Mouse (Mus musculus) neural tube, embryonic 13.5 days (tissue): Measurements from ENCODE around the gene Etnk2. TPM values are rescaled to one million over a fixed set of nuclear protein-coding genes. Genes with fewer than 3 reads are reported as not detected.

Experiments
- ATAC-seq: fragments of 200-750 bp; cut with Nextera tagmentation; 2 replicates; pipeline ENCODE4 v1.8.0; 2017; ENCODE audit warnings: low read depth, mild to moderate bottlenecking, moderate TSS enrichment, moderate library complexity
- H3K27ac ChIP-seq: fragments of 300-500 bp; sonication (generic); replicated peaks from 2 replicates; pipeline ENCODE4 v1.5.1; 2015; ENCODE audit warnings: moderate library complexity, mild to moderate bottlenecking, inconsistent platforms
- H3K27me3 ChIP-seq: fragments of 300-500 bp; sonication (generic); 2 replicates; pipeline ENCODE4 v1.6.1; 2015; ENCODE audit warnings: mild to moderate bottlenecking, inconsistent platforms
- H3K36me3 ChIP-seq: fragments of 300-500 bp; sonication (generic); 2 replicates; pipeline ENCODE4 v1.6.1; 2015; ENCODE audit warnings: mild to moderate bottlenecking, inconsistent platforms
- H3K4me1 ChIP-seq: fragments of 300-500 bp; sonication (generic); replicated peaks from 2 replicates; pipeline ENCODE4 v1.6.1; 2015; ENCODE audit warnings: inconsistent platforms
- H3K4me2 ChIP-seq: fragments of 300-500 bp; sonication (generic); 2 replicates; pipeline ENCODE4 v1.6.1; 2015; ENCODE audit warnings: inconsistent platforms, mild to moderate bottlenecking, moderate library complexity
- H3K4me3 ChIP-seq: fragments of 300-500 bp; sonication (generic); 2 replicates; pipeline ENCODE4 v1.5.1; 2015; ENCODE audit warnings: mild to moderate bottlenecking, inconsistent platforms
- H3K9ac ChIP-seq: fragments of 300-500 bp; sonication (generic); 2 replicates; pipeline ENCODE4 v1.6.1; 2015; ENCODE audit warnings: moderate library complexity, mild to moderate bottlenecking, inconsistent platforms
- H3K9me3 ChIP-seq: fragments of 300-500 bp; sonication (generic); 2 replicates; pipeline ENCODE4 v1.6.1; 2016; ENCODE audit warnings: inconsistent platforms
- WGBS: fragments of 180-500 bp; shearing (Covaris S2); methylation state at CpG from one replicate; pipeline ENCODE4 v1.1.7; 2015; 5-methylcytosine and 5-hydroxymethylcytosine counted together
- polyA plus RNA-seq: library from polyadenylated mRNA; unstranded; fragments of >200 nt; fragmentation: Nextera tagmentation; extraction: Ambion mirVana; gene quantifications from 2 replicates; pipeline ENCODE4 v1.2.1, GENCODE M21; 2015

Etnk2 gene
- polyA plus RNA-seq, 1 experiment from 2014 or later = 10.2 TPM

DNA sequence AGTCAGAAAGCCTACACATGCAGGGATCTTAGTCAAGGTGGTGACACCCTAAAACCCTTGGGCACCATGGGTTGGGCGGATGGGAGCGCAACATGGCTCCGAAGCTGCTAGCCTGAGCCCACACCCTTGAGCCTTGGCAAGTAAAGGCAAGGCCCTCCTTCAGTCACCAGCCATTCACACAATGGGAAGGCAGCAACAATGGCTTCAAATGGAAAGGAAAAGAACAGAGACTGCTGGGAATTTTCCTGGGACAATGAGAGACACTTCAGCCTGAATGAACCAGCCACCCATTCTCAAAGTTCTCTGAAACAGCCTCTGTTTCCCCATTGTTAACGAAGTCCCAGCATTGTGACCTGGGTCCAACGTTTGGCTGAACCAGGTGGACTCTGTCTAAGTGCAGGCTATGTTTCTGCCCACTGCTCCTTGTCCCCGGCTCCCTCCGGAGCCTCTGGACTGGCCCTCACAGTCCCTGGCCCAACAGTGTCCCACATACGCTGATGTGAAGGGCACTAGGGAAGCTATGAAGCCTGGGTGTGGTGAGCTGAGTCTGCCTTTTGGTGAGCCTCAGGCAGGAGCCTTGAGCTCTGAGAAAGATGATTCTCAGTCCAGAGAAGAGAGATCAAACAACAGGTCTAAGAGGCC lies 48.3 kb downstream of the Etnk2 start:
- no peak overlapping the region for H3K4me2 ChIP-seq
- no peaks in the 10 kb centered on the region for H3K27me3 ChIP-seq
- no peak for ATAC-seq
- H3K4me3 ChIP-seq = no peak overlapping the region
- H3K4me1 ChIP-seq = peaks cover 62% of the 10 kb centered on the region
- no peak overlapping the region for H3K27ac ChIP-seq
- no peaks in the 10 kb centered on the region for H3K36me3 ChIP-seq
- WGBS = 42% methylated on average over 8 of the region's 8 CpGs
- H3K9ac ChIP-seq = no peak overlapping the region
- H3K9me3 ChIP-seq = no peaks in the 10 kb centered on the region

DNA sequence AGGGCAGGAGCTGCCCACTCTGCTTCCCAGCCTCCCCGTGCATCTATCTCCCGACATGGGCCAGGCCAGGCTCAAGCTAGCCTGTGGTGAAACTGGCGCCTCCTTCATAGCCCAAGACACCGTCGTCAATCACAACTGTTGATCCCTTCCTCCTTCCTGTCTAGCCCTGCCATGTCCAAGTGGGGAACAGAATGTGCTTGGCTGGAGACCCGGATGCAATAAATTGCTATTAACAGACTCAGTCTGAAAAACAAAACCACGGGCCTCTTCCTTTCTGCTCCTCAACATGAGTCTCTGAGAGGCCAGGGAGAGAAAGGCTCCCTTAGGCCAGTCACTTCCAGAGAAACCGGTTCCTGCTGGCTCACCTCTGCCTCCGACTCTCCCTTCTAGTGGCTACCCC lies 49.6 kb downstream of the Etnk2 start:
- H3K27ac ChIP-seq = no peak overlapping the region
- H3K27me3 ChIP-seq = no peaks in the 10 kb centered on the region
- H3K4me1 ChIP-seq = peaks cover 73% of the 10 kb centered on the region
- ATAC-seq = no peak
- no peak overlapping the region for H3K4me2 ChIP-seq
- no peaks in the 10 kb centered on the region for H3K9me3 ChIP-seq
- H3K4me3 ChIP-seq = no peak overlapping the region
- no peaks in the 10 kb centered on the region for H3K36me3 ChIP-seq
- no peak overlapping the region for H3K9ac ChIP-seq
- 61% methylated on average over 9 of the region's 9 CpGs for WGBS

DNA sequence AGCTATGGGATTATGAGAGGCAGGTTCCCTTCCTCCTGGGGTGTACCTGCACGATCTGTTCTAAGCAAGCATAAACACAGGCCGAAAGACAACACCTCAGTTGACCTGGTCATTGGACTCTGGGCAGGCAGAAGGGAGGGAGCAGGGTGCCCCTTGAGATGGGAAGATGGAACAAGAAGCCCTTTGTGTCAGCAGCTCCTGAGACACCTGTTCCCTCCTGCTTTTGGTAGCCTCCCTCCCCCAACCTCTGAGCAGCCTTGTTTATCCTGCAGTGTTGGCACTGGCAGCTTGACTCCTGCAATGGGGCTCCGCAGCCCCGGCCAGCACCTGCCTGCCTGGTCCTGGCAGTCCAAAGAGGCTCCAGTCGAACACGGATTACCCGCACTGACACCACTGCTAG lies 51.7 kb downstream of the Etnk2 start:
- Histone ChIP-seq H3K4me3 (no peak overlapping the region), H3K9ac (no peak overlapping the region), H3K9me3 (no peaks in the 10 kb centered on the region), H3K4me1 (peaks cover 70% of the 10 kb centered on the region), H3K27ac (no peak overlapping the region), H3K4me2 (no peak overlapping the region), H3K27me3 (no peaks in the 10 kb centered on the region), H3K36me3 (no peaks in the 10 kb centered on the region)
- no peak for ATAC-seq
- WGBS = 64% methylated on average over 7 of the region's 7 CpGs

DNA sequence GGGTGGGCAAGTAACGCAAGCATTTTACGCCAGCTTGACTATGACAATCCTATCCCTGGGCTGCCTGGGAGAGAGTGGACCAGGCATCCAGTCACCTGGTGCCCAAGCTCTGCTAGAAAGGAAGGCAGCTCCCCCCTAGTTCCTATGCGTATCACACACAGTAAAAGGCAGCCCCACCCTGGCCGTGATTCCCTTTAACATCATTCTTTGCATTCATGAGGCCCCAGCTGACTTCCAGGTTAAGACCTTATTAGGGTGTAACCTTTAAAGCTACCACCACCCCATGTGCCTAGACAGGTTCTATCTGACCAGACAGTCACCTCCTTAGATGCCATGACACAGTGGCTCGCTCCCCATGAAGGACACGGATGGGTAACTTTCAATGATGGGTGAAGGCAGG lies 52.1 kb downstream of the Etnk2 start:
- Histone ChIP-seq H3K36me3 (no peaks in the 10 kb centered on the region), H3K9me3 (no peaks in the 10 kb centered on the region), H3K27me3 (no peaks in the 10 kb centered on the region), H3K4me2 (no peak overlapping the region), H3K9ac (no peak overlapping the region), H3K27ac (no peak overlapping the region), H3K4me1 (peaks cover 70% of the 10 kb centered on the region), H3K4me3 (no peak overlapping the region)
- ATAC-seq = no peak
- 71% methylated on average over 6 of the region's 6 CpGs for WGBS

- Histone ChIP-seq H3K4me3 (no peak overlapping the region), H3K36me3 (no peaks in the 10 kb centered on the region), H3K9ac (no peak overlapping the region), H3K27me3 (no peaks in the 10 kb centered on the region), H3K4me1 (peaks cover 80% of the 10 kb centered on the region), H3K4me2 (no peak overlapping the region), H3K9me3 (no peaks in the 10 kb centered on the region), H3K27ac (no peak overlapping the region)
- no peak for ATAC-seq
- 93% methylated on average over 7 of the region's 7 CpGs for whole genome bisulfite sequencing
Observed at GRCm38 (mm10) chr1:133416472-133416871, 53.1 kb downstream of the Etnk2 start.

DNA sequence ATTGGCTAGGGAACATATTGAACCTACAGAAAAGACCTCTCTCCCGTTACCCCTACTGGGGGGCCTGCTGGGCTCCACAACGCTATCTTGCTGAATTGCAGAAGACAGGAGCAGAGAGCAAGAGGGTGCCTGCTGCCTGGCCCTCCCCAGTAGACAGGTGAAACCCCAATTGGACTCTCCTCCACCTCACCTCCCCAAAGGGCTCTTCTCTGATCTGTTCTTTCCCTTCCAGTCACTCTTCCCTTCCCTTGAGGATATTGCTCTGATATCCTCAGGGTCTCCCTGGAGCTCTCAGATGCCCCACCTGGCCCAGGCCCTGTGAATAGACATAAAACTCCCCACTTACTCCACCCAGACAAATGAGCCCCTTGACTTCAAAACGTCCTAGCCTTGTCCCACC lies 53.7 kb downstream of the Etnk2 start:
- 71% methylated on average over 3 of the region's 3 CpGs for WGBS
- Histone ChIP-seq H3K36me3 (no peaks in the 10 kb centered on the region), H3K27ac (no peak overlapping the region), H3K9me3 (no peaks in the 10 kb centered on the region), H3K4me2 (no peak overlapping the region), H3K4me3 (no peak overlapping the region), H3K4me1 (peaks cover 83% of the 10 kb centered on the region), H3K9ac (0 out of 2 replicates have a peak overlapping the region, but pooled peaks have one; percentile 34), H3K27me3 (no peaks in the 10 kb centered on the region)
- no peak for ATAC-seq

DNA sequence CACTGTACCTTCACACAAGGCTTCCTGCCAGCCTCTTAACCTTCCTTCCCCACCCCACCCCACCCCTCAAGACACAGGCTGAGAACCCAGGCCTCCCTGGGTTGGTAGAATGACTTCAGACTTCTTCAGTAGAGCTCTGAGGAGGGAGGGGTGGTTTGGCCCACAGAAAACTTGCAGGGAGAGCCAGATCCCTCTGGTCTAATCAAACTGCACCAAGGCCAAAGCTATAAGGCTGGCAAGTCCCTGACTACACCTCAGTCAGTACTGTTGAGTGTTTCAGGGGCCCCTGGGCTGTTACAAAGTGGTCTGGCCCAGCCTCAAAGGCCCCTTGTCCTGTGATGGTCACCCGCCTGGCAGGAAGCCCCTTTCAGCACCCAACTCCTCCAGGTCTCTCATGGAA lies 54.2 kb downstream of the Etnk2 start:
- Histone ChIP-seq H3K9me3 (no peaks in the 10 kb centered on the region), H3K27ac (no peak overlapping the region), H3K4me3 (no peak overlapping the region), H3K4me2 (peak overlapping the region; percentile 60), H3K36me3 (no peaks in the 10 kb centered on the region), H3K27me3 (no peaks in the 10 kb centered on the region), H3K9ac (peak overlapping the region; percentile 70; the same call in 1 of the 2 replicates), H3K4me1 (peaks cover 85% of the 10 kb centered on the region)
- no peak for ATAC-seq
- WGBS = 61% methylated on average over 1 of the region's 1 CpGs

DNA sequence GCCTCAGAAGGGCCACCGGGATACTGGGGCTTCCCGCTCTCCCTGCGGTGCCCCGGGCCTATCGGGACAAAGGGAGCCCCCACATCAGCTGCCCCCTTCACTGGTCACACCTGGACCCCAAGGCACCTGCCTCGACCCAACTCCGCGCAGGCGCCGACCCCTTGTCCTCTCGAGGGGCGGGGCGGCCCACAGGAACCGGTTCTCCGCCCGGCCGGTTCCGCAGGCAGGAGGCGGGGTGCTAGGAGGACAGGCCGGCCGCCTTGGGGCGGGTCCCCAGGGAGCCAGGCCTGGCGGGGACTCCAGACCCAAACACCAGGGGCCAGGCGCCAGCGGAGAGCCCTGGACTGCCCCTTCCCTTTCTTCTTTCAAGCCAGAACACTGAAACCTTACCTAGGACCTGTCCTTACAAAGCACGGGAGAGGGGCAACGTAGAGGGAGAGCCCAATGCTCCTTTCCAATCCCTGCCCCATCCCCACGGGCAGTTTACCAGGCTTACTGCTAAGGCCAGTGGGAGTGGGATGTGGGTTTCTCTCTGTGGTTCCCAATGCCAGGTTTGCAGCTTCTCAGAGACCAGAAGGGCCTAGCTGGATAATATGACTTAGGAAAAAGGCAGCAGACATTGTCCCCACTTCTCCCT lies 54.9 kb downstream of the Etnk2 start:
- no peaks in the 10 kb centered on the region for H3K36me3 ChIP-seq
- peak overlapping the region; percentile 60 for H3K4me2 ChIP-seq
- H3K4me3 ChIP-seq = peak overlapping the region; percentile 30
- H3K27ac ChIP-seq = 0 out of 2 replicates have a peak overlapping the region, but pooled peaks have one; percentile 33
- no peak for ATAC-seq
- whole genome bisulfite sequencing = 12% methylated on average over 28 of the region's 28 CpGs
- H3K4me1 ChIP-seq = peaks cover 82% of the 10 kb centered on the region
- H3K9ac ChIP-seq = peak overlapping the region; percentile 70
- no peaks in the 10 kb centered on the region for H3K27me3 ChIP-seq
- no peaks in the 10 kb centered on the region for H3K9me3 ChIP-seq

GRCm38 (mm10) chr1:133419178-133419834 lies 55.9 kb downstream of the Etnk2 start:
- Histone ChIP-seq H3K36me3 (no peaks in the 10 kb centered on the region), H3K9me3 (no peaks in the 10 kb centered on the region), H3K27ac (no peak overlapping the region), H3K4me1 (peaks cover 72% of the 10 kb centered on the region), H3K4me2 (no peak overlapping the region), H3K4me3 (no peak overlapping the region), H3K9ac (no peak overlapping the region), H3K27me3 (no peaks in the 10 kb centered on the region)
- WGBS = 81% methylated on average over 3 of the region's 3 CpGs
- no peak for ATAC-seq

DNA sequence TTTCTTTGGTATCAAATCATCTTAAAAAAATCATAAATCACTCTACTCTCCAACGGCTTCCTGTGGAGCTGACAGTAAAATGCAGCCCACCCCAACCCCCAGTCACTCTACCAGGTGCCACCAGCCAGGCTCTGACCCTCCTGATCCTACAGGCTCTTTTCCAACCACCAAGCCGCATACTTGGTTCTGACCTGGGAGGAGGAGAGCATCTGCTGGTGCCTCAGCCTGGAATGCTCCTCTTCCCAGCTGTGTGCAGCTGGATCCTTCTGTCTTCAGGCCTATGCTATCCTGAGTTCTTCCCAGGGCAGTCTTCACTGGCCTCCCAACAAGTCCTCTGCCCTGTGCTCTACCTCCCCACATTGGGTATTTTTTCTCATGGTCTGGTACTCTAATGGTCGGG lies 57.1 kb downstream of the Etnk2 start:
- Histone ChIP-seq H3K9me3 (no peaks in the 10 kb centered on the region), H3K36me3 (no peaks in the 10 kb centered on the region), H3K4me1 (peaks cover 64% of the 10 kb centered on the region), H3K27ac (no peak overlapping the region), H3K4me3 (no peak overlapping the region), H3K9ac (no peak overlapping the region), H3K4me2 (peak overlapping the region; percentile 89; the same call in 1 of the 2 replicates), H3K27me3 (no peaks in the 10 kb centered on the region)
- ATAC-seq = no peak
- 36% methylated on average over 3 of the region's 3 CpGs for WGBS

DNA sequence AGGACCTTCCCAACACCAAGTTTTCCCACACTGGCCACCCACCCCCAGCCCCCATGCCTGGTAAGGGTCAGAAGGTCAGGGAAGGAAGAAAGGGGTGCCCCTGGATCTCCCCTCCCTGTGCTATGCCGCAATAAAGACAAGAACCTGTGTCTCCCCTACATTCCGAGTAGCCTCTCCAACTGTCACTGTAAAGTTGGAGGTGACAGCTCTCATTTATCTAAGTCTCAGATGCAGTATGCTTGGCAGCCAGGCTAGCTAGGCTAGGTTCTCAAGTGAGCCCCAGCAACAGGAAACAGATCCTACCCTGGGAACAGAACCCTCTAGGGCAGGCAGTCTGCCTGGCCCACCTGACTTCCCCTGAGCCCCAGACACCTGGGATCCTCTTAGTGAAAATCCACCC lies 57.7 kb downstream of the Etnk2 start:
- Histone ChIP-seq H3K9me3 (no peaks in the 10 kb centered on the region), H3K36me3 (no peaks in the 10 kb centered on the region), H3K4me1 (peaks cover 60% of the 10 kb centered on the region), H3K27ac (no peak overlapping the region), H3K9ac (0 out of 2 replicates have a peak overlapping the region, but pooled peaks have one; percentile 4), H3K27me3 (no peaks in the 10 kb centered on the region), H3K4me2 (peak overlapping the region; percentile 89), H3K4me3 (no peak overlapping the region)
- WGBS = 40% methylated on average over 2 of the region's 2 CpGs
- ATAC-seq = no peak

DNA sequence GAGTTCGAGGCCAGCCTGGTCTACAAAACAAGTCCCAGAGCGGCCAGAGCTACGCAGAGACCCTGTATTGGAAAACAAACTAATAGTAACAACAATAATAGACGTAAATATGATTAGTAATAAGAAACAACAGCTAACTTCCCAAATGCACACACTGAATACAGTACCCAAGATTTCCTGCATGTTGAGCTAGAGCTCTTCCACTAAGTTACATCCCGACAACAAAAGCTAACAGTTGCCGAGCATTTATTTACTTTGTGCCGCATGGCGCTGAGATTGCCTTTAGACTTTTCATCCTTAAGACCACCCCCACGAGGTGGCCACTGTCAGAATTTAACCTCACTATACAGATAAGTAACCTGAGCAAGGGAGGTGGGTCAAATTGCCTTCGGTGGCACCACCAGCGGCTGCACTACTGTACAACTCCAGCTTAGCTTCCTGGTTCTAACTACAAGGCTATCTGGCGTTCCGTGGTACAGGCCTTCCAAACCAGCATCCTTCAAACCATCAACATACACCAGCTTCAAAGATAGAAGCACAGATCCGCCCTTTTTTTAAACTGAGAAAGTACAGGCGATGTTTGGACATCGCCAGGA lies 58.7 kb downstream of the Etnk2 start:
- 34% methylated on average over 16 of the region's 16 CpGs for WGBS
- no peaks in the 10 kb centered on the region for H3K9me3 ChIP-seq
- peaks cover 54% of the 10 kb centered on the region for H3K4me1 ChIP-seq
- peak overlapping the region; percentile 67 for H3K4me3 ChIP-seq
- peak overlapping the region; percentile 83 for H3K9ac ChIP-seq
- 0 out of 2 replicates have a peak overlapping the region, but pooled peaks have one; percentile 81 for H3K27ac ChIP-seq
- H3K4me2 ChIP-seq = peak overlapping the region; percentile 89
- H3K27me3 ChIP-seq = no peaks in the 10 kb centered on the region
- no peak for ATAC-seq
- no peaks in the 10 kb centered on the region for H3K36me3 ChIP-seq
